Mouse (Mus musculus): ENCODE data around the gene Trp53. TPM values are rescaled to one million over a fixed set of nuclear protein-coding genes. Genes with fewer than 3 reads are reported as not detected.
A peak's percentile ranks its signal among the peaks of the same experiment; 100 is the strongest.

The Trp53 gene
- polyA plus RNA-seq, 1 experiment from 2014 or later, result 48.0 TPM

- no peaks in the 10 kb centered on the region for H3K27me3 ChIP-seq (replicated peaks; ENCODE audit: control insufficient read depth, insufficient read depth, low read length)
- peak; percentile 97 for TF ChIP-seq CTCF (IDR thresholded peaks at IDR 0.05; ENCODE audit: low read depth)
- 36% methylated on average over 6 of the region's 6 CpGs for WGBS
- no peak overlapping the region for H3K9ac ChIP-seq (ENCODE audit: low read depth, low read length)
- no peaks in the 10 kb centered on the region for H3K9me3 ChIP-seq (ENCODE audit: control insufficient read depth)
- ATAC-seq, result no peak
- no peak overlapping the region for H3K27ac ChIP-seq (ENCODE audit: low read depth, low read length)
- no peaks in the 10 kb centered on the region for H3K36me3 ChIP-seq (ENCODE audit: control insufficient read depth, insufficient read depth)
- no peaks in the 10 kb centered on the region for H3K4me1 ChIP-seq (replicated peaks; ENCODE audit: control insufficient read depth, insufficient read depth, low read length)
- no peak overlapping the region for H3K4me2 ChIP-seq (replicated peaks; ENCODE audit: low read depth)
- no peak overlapping the region for H3K4me3 ChIP-seq (ENCODE audit: low read depth, low read length)
Measured at GRCm38 (mm10) chr11:69628286-69628685, 48.1 kb downstream of the Trp53 start.

DNA sequence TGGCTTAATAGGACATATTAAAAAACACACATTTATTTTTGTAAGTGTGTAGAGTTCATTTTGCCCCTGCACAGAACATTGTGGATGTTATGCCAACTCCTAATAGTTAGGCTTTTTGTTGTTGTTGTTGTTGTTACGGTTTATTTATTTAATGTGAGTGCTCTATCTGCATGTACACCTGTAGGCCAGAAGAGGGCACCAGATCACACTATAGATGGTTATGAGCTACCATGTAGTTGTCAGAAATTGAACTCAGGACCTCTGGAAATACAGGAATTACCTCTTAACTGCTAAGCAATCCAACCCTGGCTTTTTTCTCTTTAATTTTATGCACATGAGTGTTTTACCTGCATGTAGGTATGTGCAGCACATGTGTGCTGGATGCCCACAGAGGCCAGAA, 49.6 kb downstream of the Trp53 start:
- H3K9ac ChIP-seq (ENCODE audit: low read depth, low read length), result no peak overlapping the region
- H3K27me3 ChIP-seq (replicated peaks; ENCODE audit: control insufficient read depth, insufficient read depth, low read length), result no peaks in the 10 kb centered on the region
- no peak overlapping the region for H3K4me2 ChIP-seq (replicated peaks; ENCODE audit: low read depth)
- no peak overlapping the region for H3K4me3 ChIP-seq (ENCODE audit: low read depth, low read length)
- no peak for ATAC-seq
- peaks cover 5% of the 10 kb centered on the region; the same call in 1 of the 2 replicates for H3K4me1 ChIP-seq (replicated peaks; ENCODE audit: control insufficient read depth, insufficient read depth, low read length)
- H3K36me3 ChIP-seq (ENCODE audit: control insufficient read depth, insufficient read depth), result no peaks in the 10 kb centered on the region
- 71% methylated on average over 1 of the region's 1 CpGs for WGBS
- no peaks in the 10 kb centered on the region for H3K9me3 ChIP-seq (ENCODE audit: control insufficient read depth)
- peak; percentile 71 for TF ChIP-seq CTCF (IDR thresholded peaks at IDR 0.05; ENCODE audit: low read depth)
- H3K27ac ChIP-seq (ENCODE audit: low read depth, low read length), result no peak overlapping the region

- Histone ChIP-seq H3K9ac (ENCODE audit: low read depth, low read length) (peak within 1 kb of the TSS; percentile 90), H3K36me3 (ENCODE audit: control insufficient read depth, insufficient read depth) (no peaks in the 10 kb centered on the region), H3K4me3 (ENCODE audit: low read depth, low read length) (peak within 1 kb of the TSS; percentile 89), H3K9me3 (ENCODE audit: control insufficient read depth) (no peaks in the 10 kb centered on the region), H3K4me2 (replicated peaks; ENCODE audit: low read depth) (peak within 1 kb of the TSS; percentile 70), H3K27ac (ENCODE audit: low read depth, low read length) (peak within 1 kb of the TSS; percentile 89), H3K4me1 (replicated peaks; ENCODE audit: control insufficient read depth, insufficient read depth, low read length) (peaks cover 5% of the 10 kb centered on the region; the same call in 1 of the 2 replicates), H3K27me3 (replicated peaks; ENCODE audit: control insufficient read depth, insufficient read depth, low read length) (no peaks in the 10 kb centered on the region)
- TF ChIP-seq CTCF (IDR thresholded peaks at IDR 0.05; ENCODE audit: low read depth), result peak; percentile 96
- WGBS, result under 1% methylated on average over 25 of the region's 56 CpGs
- peak; percentile 98 for ATAC-seq
Measured at GRCm38 (mm10) chr11:69632284-69633089, 52.3 kb downstream of the Trp53 start, which contains the start of gene Fxr2. Gene Fxr2, plus strand, starts transcription at chr11:69632990.

DNA sequence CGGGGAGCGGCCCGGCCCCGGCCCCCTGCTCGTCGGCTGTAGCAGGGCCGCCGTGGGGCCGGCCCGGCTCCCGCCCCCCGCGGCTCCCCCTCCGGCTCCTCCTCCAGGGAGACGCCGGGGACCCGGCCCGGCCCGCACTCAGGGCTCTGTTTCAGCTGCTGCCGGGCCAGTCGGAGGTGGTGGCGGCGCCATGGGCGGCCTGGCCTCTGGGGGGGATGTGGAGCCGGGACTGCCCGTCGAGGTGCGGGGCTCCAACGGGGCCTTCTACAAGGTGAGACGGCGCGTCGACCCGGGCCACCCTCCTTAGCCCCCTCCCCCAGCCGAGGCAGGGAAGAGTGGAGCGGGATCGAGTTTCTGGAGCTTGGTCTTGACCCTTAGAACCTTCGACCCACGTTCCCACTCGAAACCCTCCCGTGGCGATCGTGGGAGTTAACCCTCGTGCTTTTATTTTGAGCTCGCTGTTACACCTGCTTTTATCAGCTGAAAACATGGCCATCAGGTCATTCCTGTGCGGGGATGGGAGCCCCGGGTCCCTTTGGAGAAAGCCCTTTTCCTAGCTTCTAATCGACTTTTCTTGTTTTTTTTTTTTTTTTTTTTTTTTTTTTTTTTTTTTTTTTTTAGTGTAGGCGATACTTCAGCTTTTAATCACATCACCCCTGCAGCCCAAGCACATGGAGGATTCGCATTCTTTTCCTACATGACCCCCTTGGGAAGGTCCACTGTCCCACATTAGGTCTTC, 53.1 kb downstream of the Trp53 start:
- H3K4me2 ChIP-seq (replicated peaks; ENCODE audit: low read depth), result peak overlapping the region; percentile 70
- peak overlapping the region; percentile 90 for H3K9ac ChIP-seq (ENCODE audit: low read depth, low read length)
- 0 out of 2 replicates have a peak, but pooled peaks have one; percentile 3 for TF ChIP-seq CTCF (IDR thresholded peaks at IDR 0.05; ENCODE audit: low read depth)
- H3K27me3 ChIP-seq (replicated peaks; ENCODE audit: control insufficient read depth, insufficient read depth, low read length), result no peaks in the 10 kb centered on the region
- H3K4me3 ChIP-seq (ENCODE audit: low read depth, low read length), result peak overlapping the region; percentile 89
- no peaks in the 10 kb centered on the region for H3K9me3 ChIP-seq (ENCODE audit: control insufficient read depth)
- peaks cover 5% of the 10 kb centered on the region; the same call in 1 of the 2 replicates for H3K4me1 ChIP-seq (replicated peaks; ENCODE audit: control insufficient read depth, insufficient read depth, low read length)
- peak overlapping the region; percentile 89 for H3K27ac ChIP-seq (ENCODE audit: low read depth, low read length)
- peak; percentile 54 for ATAC-seq
- WGBS, result under 1% methylated on average over 36 of the region's 50 CpGs
- no peaks in the 10 kb centered on the region for H3K36me3 ChIP-seq (ENCODE audit: control insufficient read depth, insufficient read depth)

DNA sequence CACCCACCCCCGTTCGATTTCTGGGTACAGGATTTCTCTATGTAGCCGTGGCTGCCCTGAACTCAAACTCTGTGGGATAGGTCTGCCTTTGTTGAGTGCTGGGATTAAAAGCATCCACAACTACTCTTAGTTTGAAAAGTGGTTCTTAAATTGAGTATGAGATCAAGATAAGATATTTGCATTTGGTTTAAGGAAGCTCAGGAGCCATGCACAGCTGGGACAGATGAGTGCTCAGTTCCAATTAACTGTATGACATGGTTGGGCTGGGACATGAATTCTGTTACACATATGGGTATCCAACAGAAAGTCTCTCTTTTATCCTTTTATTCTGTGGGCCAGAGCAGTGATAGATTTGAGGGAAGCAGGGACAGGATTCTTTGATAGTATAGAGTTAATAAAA, 55.3 kb downstream of the Trp53 start:
- Histone ChIP-seq H3K36me3 (ENCODE audit: control insufficient read depth, insufficient read depth) (peaks cover 6% of the 10 kb centered on the region; the same call in 1 of the 2 replicates), H3K4me3 (ENCODE audit: low read depth, low read length) (no peak overlapping the region), H3K4me1 (replicated peaks; ENCODE audit: control insufficient read depth, insufficient read depth, low read length) (peaks cover 5% of the 10 kb centered on the region; the same call in 1 of the 2 replicates), H3K27ac (ENCODE audit: low read depth, low read length) (no peak overlapping the region), H3K9me3 (ENCODE audit: control insufficient read depth) (no peaks in the 10 kb centered on the region), H3K9ac (ENCODE audit: low read depth, low read length) (0 out of 2 replicates have a peak overlapping the region, but pooled peaks have one; percentile 7), H3K27me3 (replicated peaks; ENCODE audit: control insufficient read depth, insufficient read depth, low read length) (no peaks in the 10 kb centered on the region), H3K4me2 (replicated peaks; ENCODE audit: low read depth) (peak overlapping the region; percentile 13; the same call in 1 of the 2 replicates)
- WGBS, result 50% methylated on average over 3 of the region's 3 CpGs
- ATAC-seq, result no peak
- no peak for TF ChIP-seq CTCF (IDR thresholded peaks at IDR 0.05; ENCODE audit: low read depth)

MicroRNAs encoded within 50 kb of the gene (microRNA counts, 519-probe panel; counts per million panel counts)
- microRNA mmu-miR-467f, result 2,778 counts per million, percentile 27 among the panel's probes with 10 or more counts

Small RNA genes within 50 kb of the gene (microRNA-seq; reads per million reads assigned to microRNA genes)
- gene Mir467f, result not detected

Other genes with a start within 250 kb of the Trp53 start
- gene Rnf227, start 239.9 kb upstream of the Trp53 start, polyA plus RNA-seq (2015; fragmentation: Nextera tagmentation; extraction: Ambion mirVana), result 7.8 and 7.9 TPM in 2 replicates
- gene Chd3, start 211.0 kb upstream of the Trp53 start, polyA plus RNA-seq (2015; fragmentation: Nextera tagmentation; extraction: Ambion mirVana), result 19.4 and 24.8 TPM in 2 replicates
- 159 and 164 TPM in 2 replicates for gene Naa38, start 184.9 kb upstream of the Trp53 start, polyA plus RNA-seq (2015; fragmentation: Nextera tagmentation; extraction: Ambion mirVana)
- gene Cyb5d1, start 184.7 kb upstream of the Trp53 start, polyA plus RNA-seq (2015; fragmentation: Nextera tagmentation; extraction: Ambion mirVana), result 8.6 and 8.9 TPM in 2 replicates
- 24.1 and 24.9 TPM in 2 replicates for gene Tmem88, start 182.1 kb upstream of the Trp53 start, polyA plus RNA-seq (2015; fragmentation: Nextera tagmentation; extraction: Ambion mirVana)
- gene Kdm6b, start 166.7 kb upstream of the Trp53 start, polyA plus RNA-seq (2015; fragmentation: Nextera tagmentation; extraction: Ambion mirVana), result 18.2 and 23.6 TPM in 2 replicates
- gene Dnah2, start 31.2 kb upstream of the Trp53 start, polyA plus RNA-seq (2015; fragmentation: Nextera tagmentation; extraction: Ambion mirVana), result 8.0 and 8.7 TPM in 2 replicates
- 4.4 and 4.6 TPM in 2 replicates for gene Efnb3, start 20.2 kb upstream of the Trp53 start, polyA plus RNA-seq (2015; fragmentation: Nextera tagmentation; extraction: Ambion mirVana)
- gene Wrap53, start 104 bp upstream of the Trp53 start, polyA plus RNA-seq (2015; fragmentation: Nextera tagmentation; extraction: Ambion mirVana), result 14.3 and 14.7 TPM in 2 replicates
- 5.9 and 7.5 TPM in 2 replicates for gene Atp1b2, start 25.6 kb downstream of the Trp53 start, polyA plus RNA-seq (2015; fragmentation: Nextera tagmentation; extraction: Ambion mirVana)
- 0.24 TPM in 1 of 2 replicates, not detected in the other for gene Shbg, start 37.5 kb downstream of the Trp53 start, polyA plus RNA-seq (2015; fragmentation: Nextera tagmentation; extraction: Ambion mirVana)
- 34.1 and 40.3 TPM in 2 replicates for gene Sat2, start 41.7 kb downstream of the Trp53 start, polyA plus RNA-seq (2015; fragmentation: Nextera tagmentation; extraction: Ambion mirVana)
- gene Fxr2, start 52.6 kb downstream of the Trp53 start, polyA plus RNA-seq (2015; fragmentation: Nextera tagmentation; extraction: Ambion mirVana), result 9.8 and 10.8 TPM in 2 replicates
- gene Sox15, start 75.0 kb downstream of the Trp53 start, polyA plus RNA-seq (2015; fragmentation: Nextera tagmentation; extraction: Ambion mirVana), result not detected in 2 replicates
- gene Mpdu1, start 82.3 kb downstream of the Trp53 start, polyA plus RNA-seq (2015; fragmentation: Nextera tagmentation; extraction: Ambion mirVana), result 95.7 and 96.6 TPM in 2 replicates
- 20.9 and 21.0 TPM in 2 replicates for gene Cd68, start 85.8 kb downstream of the Trp53 start, polyA plus RNA-seq (2015; fragmentation: Nextera tagmentation; extraction: Ambion mirVana)
- gene Eif4a1, start 92.1 kb downstream of the Trp53 start, polyA plus RNA-seq (2015; fragmentation: Nextera tagmentation; extraction: Ambion mirVana), result 279 and 291 TPM in 2 replicates
- 26.7 and 27.6 TPM in 2 replicates for gene Senp3, start 101.7 kb downstream of the Trp53 start, polyA plus RNA-seq (2015; fragmentation: Nextera tagmentation; extraction: Ambion mirVana)
- gene Tnfsf13, start 105.4 kb downstream of the Trp53 start, polyA plus RNA-seq (2015; fragmentation: Nextera tagmentation; extraction: Ambion mirVana), result 1.6 and 1.8 TPM in 2 replicates
- 6.6 and 7.2 TPM in 2 replicates for gene Tnfsf12, start 115.5 kb downstream of the Trp53 start, polyA plus RNA-seq (2015; fragmentation: Nextera tagmentation; extraction: Ambion mirVana)
- 4.1 and 4.8 TPM in 2 replicates for gene Tnfsfm13, start 115.7 kb downstream of the Trp53 start, polyA plus RNA-seq (2015; fragmentation: Nextera tagmentation; extraction: Ambion mirVana)
- 13.3 and 14.0 TPM in 2 replicates for gene Polr2a, start 178.3 kb downstream of the Trp53 start, polyA plus RNA-seq (2015; fragmentation: Nextera tagmentation; extraction: Ambion mirVana)
- 0.09 and 0.12 TPM in 2 replicates for gene Slc35g3, start 181.6 kb downstream of the Trp53 start, polyA plus RNA-seq (2015; fragmentation: Nextera tagmentation; extraction: Ambion mirVana)
- gene Zbtb4, start 185.6 kb downstream of the Trp53 start, polyA plus RNA-seq (2015; fragmentation: Nextera tagmentation; extraction: Ambion mirVana), result 2.1 and 2.4 TPM in 2 replicates
- gene Chrnb1, start 215.6 kb downstream of the Trp53 start, polyA plus RNA-seq (2015; fragmentation: Nextera tagmentation; extraction: Ambion mirVana), result 2.4 and 2.8 TPM in 2 replicates
- 0.18 and 0.38 TPM in 2 replicates for gene Fgf11, start 221.5 kb downstream of the Trp53 start, polyA plus RNA-seq (2015; fragmentation: Nextera tagmentation; extraction: Ambion mirVana)
- 58.0 and 59.4 TPM in 2 replicates for gene Tmem102, start 225.3 kb downstream of the Trp53 start, polyA plus RNA-seq (2015; fragmentation: Nextera tagmentation; extraction: Ambion mirVana)
- gene Gm39566, start 234.9 kb downstream of the Trp53 start, polyA plus RNA-seq (2015; fragmentation: Nextera tagmentation; extraction: Ambion mirVana), result not detected in 2 replicates
- gene Spem2, start 238.1 kb downstream of the Trp53 start, polyA plus RNA-seq (2015; fragmentation: Nextera tagmentation; extraction: Ambion mirVana), result 0.07 TPM in 1 of 2 replicates, not detected in the other
- not detected in 2 replicates for gene Spem1, start 241.8 kb downstream of the Trp53 start, polyA plus RNA-seq (2015; fragmentation: Nextera tagmentation; extraction: Ambion mirVana)

Measured in intestine, postnatal 0 days (tissue).